Mouse (Mus musculus) stomach, postnatal 0 days (tissue): Measurements from ENCODE around the gene Pmm1.

Source experiments
- CTCF ChIP-seq: IDR thresholded peaks from 2 replicates; pipeline ENCODE4 v1.5.1; 2016; ENCODE audit warnings: antibody characterized with exemption, low read depth, mild to moderate bottlenecking, moderate library complexity
- EP300 ChIP-seq: optimal IDR thresholded peaks from 2 replicates; pipeline ENCODE3; 2016; ENCODE audit warnings: antibody characterized with exemption

- no peak for TF ChIP-seq CTCF
- TF ChIP-seq EP300: no peak
Observed at GRCm38 (mm10) chr15:81928277-81928676, 32.5 kb downstream of the Pmm1 start.
